Mouse (Mus musculus): ENCODE data around the gene Zar1l. TPM values are rescaled to one million over a fixed set of nuclear protein-coding genes. Genes with fewer than 3 reads are reported as not detected.

Zar1l gene
- polyA plus RNA-seq, 1 experiment = not detected

GRCm38 (mm10) chr5:150478612-150479011 lies 39.4 kb downstream of the Zar1l start:
- no peaks in the 10 kb centered on the region for H3K9me3 ChIP-seq (replicated peaks; ENCODE audit: control insufficient read depth, insufficient read depth, low read length, poor library complexity, severe bottlenecking)
- no peak overlapping the region for H3K9ac ChIP-seq (ENCODE audit: low read depth, poor library complexity, severe bottlenecking)
- H3K36me3 ChIP-seq (ENCODE audit: control insufficient read depth, insufficient read depth, low read length, poor library complexity, severe bottlenecking) = no peaks in the 10 kb centered on the region
- H3K4me3 ChIP-seq (ENCODE audit: low read depth, low read length) = no peak overlapping the region
- TF ChIP-seq POLR2A (IDR thresholded peaks at IDR 0.05; ENCODE audit: insufficient read depth, low read length) = no peak
- no peak for TF ChIP-seq CTCF (IDR thresholded peaks at IDR 0.05; ENCODE audit: low read depth, low read length)
- TF ChIP-seq EP300 (IDR thresholded peaks at IDR 0.05; ENCODE audit: insufficient read depth, low read depth, low read length) = no peak
- no peak overlapping the region for H3K27ac ChIP-seq (ENCODE audit: insufficient read depth, low read length)
- H3K27me3 ChIP-seq (ENCODE audit: control insufficient read depth, insufficient read depth, low read length, poor library complexity, severe bottlenecking) = no peaks in the 10 kb centered on the region
- H3K4me1 ChIP-seq (ENCODE audit: control insufficient read depth, insufficient read depth, low read length) = no peaks in the 10 kb centered on the region

- TF ChIP-seq CTCF (IDR thresholded peaks at IDR 0.05; ENCODE audit: low read depth, low read length) (no peak), POLR2A (IDR thresholded peaks at IDR 0.05; ENCODE audit: insufficient read depth, low read length) (no peak), EP300 (IDR thresholded peaks at IDR 0.05; ENCODE audit: insufficient read depth, low read depth, low read length) (no peak)
- H3K9me3 ChIP-seq (replicated peaks; ENCODE audit: control insufficient read depth, insufficient read depth, low read length, poor library complexity, severe bottlenecking) = no peaks in the 10 kb centered on the region
Observed at GRCm38 (mm10) chr5:150477364-150477763, 40.6 kb downstream of the Zar1l start.

GRCm38 (mm10) chr5:150468431-150468830 lies 49.5 kb downstream of the Zar1l start:
- H3K4me3 ChIP-seq (ENCODE audit: low read depth, low read length) = no peak overlapping the region
- H3K9me3 ChIP-seq (replicated peaks; ENCODE audit: control insufficient read depth, insufficient read depth, low read length, poor library complexity, severe bottlenecking) = no peaks in the 10 kb centered on the region
- H3K27me3 ChIP-seq (ENCODE audit: control insufficient read depth, insufficient read depth, low read length, poor library complexity, severe bottlenecking) = no peaks in the 10 kb centered on the region
- H3K36me3 ChIP-seq (ENCODE audit: control insufficient read depth, insufficient read depth, low read length, poor library complexity, severe bottlenecking) = no peaks in the 10 kb centered on the region
- no peaks in the 10 kb centered on the region for H3K4me1 ChIP-seq (ENCODE audit: control insufficient read depth, insufficient read depth, low read length)
- TF ChIP-seq EP300 (IDR thresholded peaks at IDR 0.05; ENCODE audit: insufficient read depth, low read depth, low read length) = no peak
- no peak for TF ChIP-seq CTCF (IDR thresholded peaks at IDR 0.05; ENCODE audit: low read depth, low read length)
- TF ChIP-seq POLR2A (IDR thresholded peaks at IDR 0.05; ENCODE audit: insufficient read depth, low read length) = no peak
- no peak overlapping the region for H3K9ac ChIP-seq (ENCODE audit: low read depth, poor library complexity, severe bottlenecking)
- no peak overlapping the region for H3K27ac ChIP-seq (ENCODE audit: insufficient read depth, low read length)

More at GRCm38 (mm10) chr5:150477364-150477763, 40.6 kb downstream of the Zar1l start:
- Histone ChIP-seq H3K4me1 (ENCODE audit: control insufficient read depth, insufficient read depth, low read length) (no peaks in the 10 kb centered on the region), H3K27me3 (ENCODE audit: control insufficient read depth, insufficient read depth, low read length, poor library complexity, severe bottlenecking) (no peaks in the 10 kb centered on the region), H3K36me3 (ENCODE audit: control insufficient read depth, insufficient read depth, low read length, poor library complexity, severe bottlenecking) (no peaks in the 10 kb centered on the region), H3K9ac (ENCODE audit: low read depth, poor library complexity, severe bottlenecking) (no peak overlapping the region), H3K27ac (ENCODE audit: insufficient read depth, low read length) (no peak overlapping the region), H3K4me3 (ENCODE audit: low read depth, low read length) (no peak overlapping the region)

- Histone ChIP-seq H3K27me3 (ENCODE audit: control insufficient read depth, insufficient read depth, low read length, poor library complexity, severe bottlenecking) (no peaks in the 10 kb centered on the region), H3K9ac (ENCODE audit: low read depth, poor library complexity, severe bottlenecking) (no peak overlapping the region), H3K36me3 (ENCODE audit: control insufficient read depth, insufficient read depth, low read length, poor library complexity, severe bottlenecking) (no peaks in the 10 kb centered on the region), H3K4me3 (ENCODE audit: low read depth, low read length) (no peak overlapping the region), H3K4me1 (ENCODE audit: control insufficient read depth, insufficient read depth, low read length) (no peaks in the 10 kb centered on the region), H3K9me3 (replicated peaks; ENCODE audit: control insufficient read depth, insufficient read depth, low read length, poor library complexity, severe bottlenecking) (no peaks in the 10 kb centered on the region), H3K27ac (ENCODE audit: insufficient read depth, low read length) (no peak overlapping the region)
- TF ChIP-seq CTCF (IDR thresholded peaks at IDR 0.05; ENCODE audit: low read depth, low read length) (no peak), EP300 (IDR thresholded peaks at IDR 0.05; ENCODE audit: insufficient read depth, low read depth, low read length) (no peak), POLR2A (IDR thresholded peaks at IDR 0.05; ENCODE audit: insufficient read depth, low read length) (no peak)
Observed at GRCm38 (mm10) chr5:150466132-150466531, 51.8 kb downstream of the Zar1l start.

- Histone ChIP-seq H3K27ac (ENCODE audit: insufficient read depth, low read length) (no peak overlapping the region), H3K4me3 (ENCODE audit: low read depth, low read length) (no peak overlapping the region), H3K36me3 (ENCODE audit: control insufficient read depth, insufficient read depth, low read length, poor library complexity, severe bottlenecking) (no peaks in the 10 kb centered on the region), H3K9me3 (replicated peaks; ENCODE audit: control insufficient read depth, insufficient read depth, low read length, poor library complexity, severe bottlenecking) (no peaks in the 10 kb centered on the region), H3K4me1 (ENCODE audit: control insufficient read depth, insufficient read depth, low read length) (no peaks in the 10 kb centered on the region), H3K9ac (ENCODE audit: low read depth, poor library complexity, severe bottlenecking) (no peak overlapping the region), H3K27me3 (ENCODE audit: control insufficient read depth, insufficient read depth, low read length, poor library complexity, severe bottlenecking) (no peaks in the 10 kb centered on the region)
- TF ChIP-seq EP300 (IDR thresholded peaks at IDR 0.05; ENCODE audit: insufficient read depth, low read depth, low read length) = no peak
- no peak for TF ChIP-seq POLR2A (IDR thresholded peaks at IDR 0.05; ENCODE audit: insufficient read depth, low read length)
- no peak for TF ChIP-seq CTCF (IDR thresholded peaks at IDR 0.05; ENCODE audit: low read depth, low read length)
Observed at GRCm38 (mm10) chr5:150465218-150465617, 52.7 kb downstream of the Zar1l start.

- no peaks in the 10 kb centered on the region for H3K9me3 ChIP-seq (replicated peaks; ENCODE audit: control insufficient read depth, insufficient read depth, low read length, poor library complexity, severe bottlenecking)
- H3K4me3 ChIP-seq (ENCODE audit: low read depth, low read length) = no peak overlapping the region
- no peak overlapping the region for H3K27ac ChIP-seq (ENCODE audit: insufficient read depth, low read length)
- TF ChIP-seq EP300 (IDR thresholded peaks at IDR 0.05; ENCODE audit: insufficient read depth, low read depth, low read length) (no peak), CTCF (IDR thresholded peaks at IDR 0.05; ENCODE audit: low read depth, low read length) (no peak), POLR2A (IDR thresholded peaks at IDR 0.05; ENCODE audit: insufficient read depth, low read length) (no peak)
- H3K36me3 ChIP-seq (ENCODE audit: control insufficient read depth, insufficient read depth, low read length, poor library complexity, severe bottlenecking) = no peaks in the 10 kb centered on the region
- H3K27me3 ChIP-seq (ENCODE audit: control insufficient read depth, insufficient read depth, low read length, poor library complexity, severe bottlenecking) = no peaks in the 10 kb centered on the region
- H3K4me1 ChIP-seq (ENCODE audit: control insufficient read depth, insufficient read depth, low read length) = no peaks in the 10 kb centered on the region
- no peak overlapping the region for H3K9ac ChIP-seq (ENCODE audit: low read depth, poor library complexity, severe bottlenecking)
Observed at GRCm38 (mm10) chr5:150464721-150465120, 53.2 kb downstream of the Zar1l start.
